Mouse (Mus musculus) frontal cortex, postnatal 36 days (tissue): ENCODE data around the gene Ube2j2.

ENCODE experiments used
- DNase-seq, 2 experiments: peaks; one replicate each; pipeline ENCODE4 v3.0.0; 2022; ENCODE audit warnings: low spot score in 2 of 2

The Ube2j2 gene

GRCm38 (mm10) chr4:155963106-155963505 is 19.5 kb downstream of the Ube2j2 start:
- DNase-seq: no peak

GRCm38 (mm10) chr4:155964396-155964795 is 20.8 kb downstream of the Ube2j2 start:
- no peak for DNase-seq

- no peak for DNase-seq
Measured at GRCm38 (mm10) chr4:155969043-155969653, 25.5 kb downstream of the Ube2j2 start.

- no peak for DNase-seq
Measured at GRCm38 (mm10) chr4:155970286-155970685, 26.7 kb downstream of the Ube2j2 start.

- DNase-seq: no peak
Measured at GRCm38 (mm10) chr4:155972651-155973050, 29.0 kb downstream of the Ube2j2 start.

GRCm38 (mm10) chr4:155973239-155973638 is 29.6 kb downstream of the Ube2j2 start:
- DNase-seq: no peak

- no peak for DNase-seq
Measured at GRCm38 (mm10) chr4:155981436-155982082, 37.9 kb downstream of the Ube2j2 start.

GRCm38 (mm10) chr4:155983788-155984187 is 40.2 kb downstream of the Ube2j2 start:
- no peak for DNase-seq

- DNase-seq: no peak
Measured at GRCm38 (mm10) chr4:155991211-155991907, 47.7 kb downstream of the Ube2j2 start.

- no peak for DNase-seq
Measured at GRCm38 (mm10) chr4:155991908-155992230, 48.2 kb downstream of the Ube2j2 start.

- peak; percentile 88 to 91 for DNase-seq
Measured at GRCm38 (mm10) chr4:155992241-155992905, 48.7 kb downstream of the Ube2j2 start, which contains the start of the genes B3galt6 and Sdf4. Gene B3galt6, minus strand, starts transcription at chr4:155992649. Gene Sdf4, plus strand, starts transcription at chr4:155992872.

- peak; percentile 97 to 98 for DNase-seq
Measured at GRCm38 (mm10) chr4:155992906-155993547, 49.4 kb downstream of the Ube2j2 start.

GRCm38 (mm10) chr4:155993606-155994005 is 50.0 kb downstream of the Ube2j2 start:
- no peak for DNase-seq

GRCm38 (mm10) chr4:156004109-156004508 is 60.5 kb downstream of the Ube2j2 start:
- no peak for DNase-seq

GRCm38 (mm10) chr4:156008369-156008768 is 64.7 kb downstream of the Ube2j2 start:
- no peak for DNase-seq
